Mouse (Mus musculus): ENCODE measurements around the gene St3gal4.

Gene St3gal4

DNA sequence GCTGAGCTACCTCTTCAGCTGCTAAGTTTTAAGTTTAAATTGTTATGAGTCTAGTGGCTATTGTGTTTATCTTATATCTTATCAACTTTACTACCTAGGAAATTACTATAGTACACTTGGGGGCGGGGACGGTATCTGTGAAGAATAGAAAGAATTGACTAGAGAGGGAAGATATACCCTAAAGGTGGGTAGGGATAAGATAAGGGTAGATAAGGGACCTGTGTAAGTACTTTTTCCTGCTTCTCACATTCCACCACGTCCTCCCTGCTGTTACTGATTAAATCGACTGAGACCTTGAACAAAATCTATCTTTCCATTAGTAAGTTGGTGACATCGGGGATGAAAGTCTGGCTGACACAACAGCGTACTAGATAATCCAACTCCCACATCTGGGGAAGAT, 70.6 kb downstream of the St3gal4 start:
- DNase-seq (ENCODE audit: low spot score) = no peak

- DNase-seq (ENCODE audit: low spot score) = peak; percentile 85
Measured at GRCm38 (mm10) chr9:35045756-35046155, 73.3 kb downstream of the St3gal4 start.

GRCm38 (mm10) chr9:35045031-35045531, 74.0 kb downstream of the St3gal4 start:
- DNase-seq (ENCODE audit: low spot score) = peak; percentile 69

DNA sequence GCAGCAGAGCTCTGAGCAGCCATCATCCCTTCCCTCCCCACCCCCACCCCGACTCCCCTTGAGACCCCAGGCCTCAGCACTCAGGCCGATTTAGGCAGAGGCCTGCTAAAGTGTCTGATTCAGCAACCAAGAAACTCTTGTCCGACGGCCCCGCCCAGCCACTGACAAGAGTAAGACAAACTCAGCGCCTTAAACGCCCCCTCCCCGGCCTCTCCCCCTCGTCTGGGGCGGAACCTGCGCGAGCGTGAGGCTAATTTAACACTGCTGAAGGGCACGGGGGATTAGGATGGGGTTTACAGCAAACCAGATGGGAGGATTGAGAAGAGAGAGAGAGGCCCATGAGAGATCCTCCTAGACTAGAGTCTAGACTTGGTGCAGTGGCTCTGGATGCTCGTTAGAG, 74.6 kb downstream of the St3gal4 start:
- peak; percentile 61 for DNase-seq (ENCODE audit: low spot score)

- no peak for DNase-seq (ENCODE audit: low spot score)
Measured at GRCm38 (mm10) chr9:35043619-35044018, 75.4 kb downstream of the St3gal4 start.

DNA sequence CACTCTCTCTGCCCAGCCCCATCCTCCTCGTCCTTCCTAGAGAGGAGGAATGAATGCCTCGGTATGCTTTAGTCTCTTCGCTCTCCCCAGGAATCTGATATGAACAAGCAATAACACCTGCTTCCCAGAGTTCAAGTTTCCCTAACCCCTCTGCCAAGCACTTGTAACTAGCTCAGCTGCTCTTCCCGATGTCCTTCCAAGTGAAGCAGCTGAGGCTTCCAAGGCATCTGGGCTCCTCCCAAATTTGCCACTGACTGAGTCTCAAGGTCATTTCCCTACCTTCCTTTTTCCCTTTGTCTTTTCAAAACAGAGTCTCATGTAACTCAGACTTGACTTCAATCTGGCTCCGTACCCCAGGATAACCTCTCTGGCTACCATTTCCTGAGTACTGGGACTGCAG, 77.6 kb downstream of the St3gal4 start:
- DNase-seq (ENCODE audit: low spot score) = no peak

GRCm38 (mm10) chr9:35039846-35040245, 79.2 kb downstream of the St3gal4 start:
- no peak for DNase-seq (ENCODE audit: low spot score)

DNA sequence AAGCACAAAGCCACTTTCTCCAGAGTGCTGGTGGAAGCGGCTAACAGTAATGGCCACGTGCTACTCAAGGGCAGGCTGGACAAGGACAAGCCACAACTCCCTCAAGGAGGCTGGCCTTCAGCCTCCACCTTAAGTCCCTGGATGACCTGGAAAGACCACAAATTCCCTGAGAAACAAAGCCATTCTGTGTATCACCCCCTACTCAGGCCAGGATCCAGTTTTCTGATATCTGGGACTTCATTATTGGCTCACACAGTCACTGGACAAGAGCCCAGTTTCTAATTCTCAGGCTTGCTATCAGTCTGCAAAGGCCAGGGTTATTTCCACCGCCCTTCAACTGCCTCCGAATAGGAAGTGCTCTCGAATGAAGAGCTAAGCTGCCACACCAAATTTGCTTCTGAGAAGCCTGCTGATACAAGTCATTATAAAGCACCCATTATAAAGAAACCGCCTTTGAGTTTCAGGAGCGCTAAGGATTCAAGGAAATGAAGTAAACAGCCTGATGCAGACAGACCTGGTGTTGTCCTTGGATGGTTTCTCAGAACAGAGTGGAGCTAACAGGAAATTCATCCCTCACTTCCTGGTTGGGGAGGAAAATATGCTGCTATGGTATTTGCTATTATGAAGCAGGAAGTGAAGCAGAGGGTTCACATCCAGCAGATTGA, 80.0 kb downstream of the St3gal4 start:
- no peak for DNase-seq (ENCODE audit: low spot score)

DNA sequence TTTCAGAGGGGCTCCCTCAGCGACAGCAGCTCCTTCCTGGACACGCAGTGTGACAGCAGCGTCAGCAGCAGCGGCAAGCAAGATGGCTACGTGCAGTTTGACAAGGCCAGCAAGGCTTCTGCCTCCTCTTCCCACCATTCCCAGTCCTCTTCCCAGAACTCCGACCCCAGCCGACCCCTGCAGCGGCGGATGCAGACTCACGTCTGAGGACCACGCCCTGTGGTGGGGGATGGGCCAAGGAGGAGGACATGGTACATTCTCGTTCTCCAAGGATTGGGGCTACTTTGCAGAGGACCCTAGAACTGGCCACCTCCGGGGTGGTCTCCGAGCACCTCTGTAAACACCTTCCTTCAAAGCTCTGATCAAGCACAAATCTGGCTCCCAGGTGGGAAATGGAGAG, 84.0 kb downstream of the St3gal4 start:
- DNase-seq (ENCODE audit: low spot score) = no peak

DNA sequence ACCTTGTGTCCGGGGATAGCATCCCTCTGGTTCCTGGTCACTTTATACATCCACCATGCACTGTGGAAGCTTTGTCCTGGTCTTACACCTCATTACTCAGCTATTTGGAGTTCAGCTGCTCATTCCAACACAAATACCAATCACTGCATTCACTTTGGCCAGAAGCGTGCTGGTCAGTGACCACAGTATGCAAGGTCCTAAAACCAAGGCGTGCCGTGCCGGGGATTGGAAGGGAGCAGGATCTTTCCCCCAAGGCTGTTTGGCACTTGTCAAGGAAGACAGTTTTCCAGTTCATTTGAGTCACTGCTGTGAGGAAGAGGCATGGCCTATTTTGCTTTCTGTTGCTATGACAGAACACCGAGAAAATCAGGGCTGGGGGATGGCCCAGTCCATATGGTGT, 86.6 kb downstream of the St3gal4 start:
- no peak for DNase-seq (ENCODE audit: low spot score)

GRCm38 (mm10) chr9:35030823-35031222, 88.2 kb downstream of the St3gal4 start:
- DNase-seq (ENCODE audit: low spot score) = peak; percentile 47

- no peak for DNase-seq (ENCODE audit: low spot score)
Measured at GRCm38 (mm10) chr9:35027382-35027997, 91.6 kb downstream of the St3gal4 start.

GRCm38 (mm10) chr9:35026897-35027311, 92.2 kb downstream of the St3gal4 start:
- DNase-seq (ENCODE audit: low spot score) = no peak

DNA sequence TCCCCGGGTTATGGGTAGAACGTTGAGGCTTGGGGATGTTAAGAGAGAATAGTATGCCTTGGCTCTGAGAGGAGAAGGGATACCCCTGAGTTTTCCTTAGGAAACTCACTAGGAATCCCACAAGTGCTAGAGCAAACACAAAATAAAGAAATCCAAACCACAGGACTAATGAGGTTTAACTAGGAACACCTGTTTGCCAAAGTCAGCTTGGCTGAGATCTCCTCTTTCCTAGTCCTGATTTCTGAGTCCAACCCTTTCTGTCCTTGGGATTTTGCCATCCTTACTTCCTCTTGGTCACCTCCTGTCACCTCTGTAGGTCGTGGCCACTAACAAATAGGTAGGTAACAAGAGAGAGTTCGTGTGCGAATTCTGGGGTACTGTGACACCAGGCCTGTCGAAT, 92.8 kb downstream of the St3gal4 start:
- no peak for DNase-seq (ENCODE audit: low spot score)

GRCm38 (mm10) chr9:35024591-35025496, 94.2 kb downstream of the St3gal4 start:
- no peak for DNase-seq (ENCODE audit: low spot score)

GRCm38 (mm10) chr9:35021744-35022143, 97.3 kb downstream of the St3gal4 start:
- DNase-seq (ENCODE audit: low spot score) = no peak

DNA sequence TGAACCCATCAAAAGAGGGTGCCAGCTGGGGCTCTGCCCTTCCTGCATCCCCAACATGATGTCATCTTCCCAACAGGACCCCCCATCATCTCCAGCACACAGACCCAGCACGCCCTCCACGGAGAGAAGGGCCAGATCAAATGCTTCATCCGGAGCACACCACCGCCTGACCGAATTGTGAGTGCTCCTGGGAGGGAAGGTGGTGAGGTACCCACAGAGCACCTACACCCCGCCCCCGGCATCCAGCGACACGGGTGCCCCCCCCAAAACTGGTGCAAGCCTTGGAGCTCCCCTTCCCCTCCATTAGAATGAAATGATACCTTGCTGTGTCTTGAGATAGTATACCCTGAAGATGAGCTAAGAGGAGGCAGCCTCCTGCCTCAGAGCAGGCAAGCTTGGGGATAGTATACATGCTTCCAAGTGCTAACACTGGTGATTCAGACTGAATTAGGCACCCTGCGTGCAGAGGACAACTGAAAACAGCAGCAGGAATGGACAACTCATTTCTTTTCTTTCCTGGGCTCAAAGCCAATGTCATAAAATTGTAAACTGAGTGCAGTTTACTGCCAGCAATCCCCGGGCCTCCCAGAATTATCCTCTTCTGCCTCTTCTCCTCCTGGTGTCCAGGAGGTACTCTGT, 98.9 kb downstream of the St3gal4 start:
- DNase-seq (ENCODE audit: low spot score) = no peak

DNA sequence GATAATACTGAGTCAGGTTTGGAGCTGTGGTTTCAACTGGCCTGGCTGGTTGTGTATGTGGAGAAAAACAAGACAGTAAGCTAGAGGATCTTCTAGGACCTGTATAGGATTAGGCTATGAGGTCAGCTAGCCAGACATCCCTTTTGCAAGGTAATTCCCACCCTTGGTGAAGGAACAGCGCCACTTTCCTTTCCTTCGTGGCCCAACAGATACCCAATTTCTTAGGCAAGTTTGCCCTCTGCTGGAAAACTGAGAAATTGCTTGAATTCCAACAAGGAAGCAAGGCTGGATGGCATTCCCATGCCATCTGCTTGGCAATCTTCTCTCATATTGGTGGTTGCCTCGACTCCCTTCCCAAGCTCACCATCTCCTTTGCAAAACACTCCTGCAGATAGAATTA, 99.7 kb downstream of the St3gal4 start:
- peak; percentile 51 for DNase-seq (ENCODE audit: low spot score)

DNA sequence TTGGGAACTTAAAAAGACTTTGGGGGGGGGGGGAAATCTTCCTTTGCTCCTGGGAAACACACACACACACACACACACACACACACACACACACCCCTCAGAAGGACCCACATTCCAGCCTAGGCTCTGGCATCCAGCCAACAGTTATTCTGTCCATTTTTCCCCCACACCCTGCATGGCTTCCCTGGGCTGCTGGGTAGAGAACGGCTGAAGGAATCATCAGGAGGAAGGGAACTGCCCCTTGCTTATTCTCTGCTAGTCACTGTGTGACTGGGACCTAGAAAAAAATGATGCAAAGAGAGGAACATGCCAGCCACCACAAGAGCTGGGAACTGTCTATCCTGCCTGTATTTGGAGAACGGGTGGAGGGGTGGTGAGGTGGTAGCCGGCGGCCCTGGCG, 101.0 kb downstream of the St3gal4 start:
- DNase-seq (ENCODE audit: low spot score) = no peak

- DNase-seq (ENCODE audit: low spot score) = no peak
Measured at GRCm38 (mm10) chr9:35017563-35017962, 101.5 kb downstream of the St3gal4 start.

DNA sequence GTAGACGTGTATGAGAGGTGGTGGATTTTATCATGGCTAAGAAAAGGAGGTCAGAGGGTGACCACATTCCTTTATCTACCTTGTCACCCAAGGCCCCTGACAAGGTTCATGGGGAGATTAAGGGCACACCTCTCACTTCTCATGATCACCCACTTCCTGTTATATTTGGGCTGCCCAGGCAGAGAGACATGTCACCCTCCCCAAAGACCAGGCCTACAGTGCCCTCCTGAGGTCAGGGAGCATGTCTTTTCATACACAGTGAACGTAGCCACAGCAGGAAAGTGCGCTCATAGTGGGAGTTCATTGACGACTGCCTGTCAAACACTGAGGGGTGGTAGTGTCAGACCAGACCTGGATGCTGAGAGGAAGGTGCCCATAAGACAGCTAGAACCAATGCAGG, 102.3 kb downstream of the St3gal4 start:
- no peak for DNase-seq (ENCODE audit: low spot score)

DNA sequence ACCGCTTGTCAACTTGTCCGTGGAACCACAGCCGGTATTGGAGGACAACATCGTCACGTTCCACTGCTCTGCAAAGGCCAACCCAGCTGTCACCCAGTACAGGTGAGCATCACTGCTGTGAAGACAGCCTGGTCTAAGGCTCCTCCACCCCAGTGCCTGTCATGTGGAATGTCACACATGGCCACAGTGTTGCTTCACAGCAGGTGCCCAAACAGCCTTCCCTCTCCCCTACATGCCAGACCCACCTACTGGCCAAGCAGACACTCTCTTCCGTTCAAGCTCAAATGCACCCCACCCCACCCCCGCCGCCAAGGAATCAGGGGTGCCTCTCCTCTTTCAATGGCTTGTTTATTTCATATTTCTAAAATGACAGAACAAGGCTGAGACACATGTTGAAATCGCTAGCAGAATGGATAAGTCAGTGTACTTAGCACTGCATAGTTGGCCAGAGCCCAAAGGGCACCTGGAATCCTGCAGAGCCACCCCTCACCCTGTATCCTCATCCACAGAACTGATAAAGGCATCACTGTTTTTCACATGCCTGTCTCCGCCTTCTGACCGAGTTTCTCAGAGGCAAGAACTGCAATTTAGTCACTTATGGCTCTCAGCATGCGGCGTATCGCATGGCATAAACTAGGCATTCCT, 111.2 kb downstream of the St3gal4 start:
- peak; percentile 12 for DNase-seq (ENCODE audit: low spot score)

All from urinary bladder, postnatal 14 days (tissue).